Mouse (Mus musculus) skeletal muscle tissue, adult 2 months (tissue): Measurements from ENCODE around the gene Strbp.

ENCODE experiments used
- DNase-seq: peaks from one replicate; pipeline ENCODE4 v3.0.0-alpha.2; 2012; ENCODE audit warnings: low read depth, low spot score

The Strbp gene

DNA sequence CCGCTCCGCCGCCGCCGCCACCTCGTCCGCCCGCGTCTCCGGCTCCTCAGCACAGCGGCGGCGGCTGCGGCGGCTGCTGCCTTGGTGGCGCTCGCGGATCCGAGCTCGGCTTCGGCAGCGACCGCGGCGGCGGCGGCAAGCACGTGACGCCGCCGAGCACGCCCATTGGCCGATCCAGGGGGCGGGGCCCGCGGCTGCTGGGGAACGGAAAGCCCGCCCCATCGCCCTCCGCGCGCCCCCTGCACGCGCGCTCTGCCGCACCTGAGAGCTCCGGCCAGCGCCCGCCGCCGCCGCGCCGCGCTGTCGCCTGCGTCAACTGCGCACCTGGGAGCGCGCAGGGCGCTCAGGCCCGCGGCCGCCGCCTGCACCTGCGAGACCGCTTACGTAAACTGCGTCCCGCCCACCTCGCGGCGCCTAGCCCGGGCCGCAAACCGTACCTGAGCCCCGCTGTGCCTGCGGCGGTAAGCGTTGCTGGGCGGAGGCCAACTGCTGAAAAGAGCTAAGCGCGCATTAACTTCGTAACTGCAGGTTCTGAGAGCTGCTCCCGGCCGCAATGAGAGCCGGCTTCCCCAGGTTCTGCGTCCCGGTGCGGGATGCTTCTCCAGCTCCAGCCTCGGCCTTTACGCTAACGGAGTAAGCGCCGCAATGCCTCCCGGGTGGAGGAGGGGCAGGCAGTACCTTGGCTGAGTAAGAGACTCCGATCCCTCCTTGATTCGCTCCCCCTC is at the start of gene Strbp:
TSS of gene Strbp (minus strand) at position 630 of the 725 bp plus-strand sequence.
- DNase-seq: peak; percentile 87

DNA sequence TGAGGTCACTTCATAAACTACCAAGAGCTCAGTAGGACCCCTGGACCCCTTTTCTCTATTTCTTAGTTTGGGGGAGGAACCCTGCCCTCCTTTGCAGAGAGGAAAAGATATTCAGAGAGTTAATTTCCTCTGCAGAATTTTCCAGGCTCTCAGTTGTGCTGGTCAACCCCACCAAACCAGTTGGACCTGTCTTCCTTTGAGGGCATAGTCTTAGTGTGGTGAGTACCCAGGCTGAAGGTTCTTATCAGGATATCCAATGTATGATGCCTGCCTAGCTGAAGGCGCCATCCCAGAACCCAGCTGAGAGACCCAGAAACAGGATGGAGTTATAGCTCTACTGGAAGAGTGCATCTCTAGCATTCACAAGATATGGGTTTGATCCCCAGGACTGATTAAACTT is 47.5 kb upstream of the Strbp start:
- DNase-seq: no peak

DNA sequence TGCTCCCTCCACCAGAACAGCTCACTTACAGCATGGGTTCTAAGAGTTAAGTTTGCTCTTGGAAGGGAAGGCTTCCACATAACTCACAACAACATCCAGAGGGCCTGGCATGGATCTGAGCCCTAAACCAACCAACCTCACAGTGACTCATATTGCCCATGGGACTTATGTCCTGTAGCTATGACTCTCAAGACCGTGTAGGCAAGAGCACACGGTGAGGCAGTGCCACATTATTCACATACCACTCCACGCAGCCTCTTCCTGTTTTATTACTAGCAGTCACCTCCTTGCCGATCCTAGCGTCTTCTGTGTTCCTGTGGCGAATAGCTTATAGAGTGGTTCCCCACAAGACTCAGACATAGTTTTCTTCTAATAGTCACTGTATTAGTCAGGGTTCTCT is 45.7 kb upstream of the Strbp start:
- DNase-seq: no peak

DNA sequence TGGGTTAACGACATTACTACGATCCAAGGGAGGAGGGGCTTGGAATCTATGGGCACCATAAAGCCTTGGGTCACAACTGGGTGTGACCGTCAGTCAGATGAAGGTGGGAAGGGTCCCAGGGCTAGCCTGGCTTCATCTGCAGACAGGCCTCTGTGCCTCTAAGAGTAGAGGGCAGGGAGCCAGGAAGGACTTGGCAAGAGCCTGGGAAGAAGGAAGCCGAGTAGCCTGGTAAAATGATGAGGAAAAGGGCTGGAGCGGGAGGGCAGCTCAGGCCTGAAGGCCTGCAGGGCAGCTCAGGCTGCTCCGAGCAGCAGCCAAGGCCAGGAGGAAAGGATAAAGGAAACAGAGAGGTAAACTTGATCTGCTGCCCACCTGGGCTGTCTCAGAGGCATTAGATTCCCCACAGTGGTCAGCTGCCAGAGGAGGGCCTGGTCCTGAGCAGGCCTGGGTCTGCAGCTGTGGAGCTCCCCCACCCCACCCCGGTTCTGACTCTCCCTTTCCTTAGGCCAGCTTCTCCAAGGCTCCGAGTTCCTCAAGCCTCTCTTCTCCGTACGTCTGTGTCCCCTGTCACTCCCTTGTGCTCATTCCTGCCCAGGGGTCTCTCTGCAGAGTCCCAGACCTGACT is 44.9 kb upstream of the Strbp start:
- peak; percentile 34 for DNase-seq

DNA sequence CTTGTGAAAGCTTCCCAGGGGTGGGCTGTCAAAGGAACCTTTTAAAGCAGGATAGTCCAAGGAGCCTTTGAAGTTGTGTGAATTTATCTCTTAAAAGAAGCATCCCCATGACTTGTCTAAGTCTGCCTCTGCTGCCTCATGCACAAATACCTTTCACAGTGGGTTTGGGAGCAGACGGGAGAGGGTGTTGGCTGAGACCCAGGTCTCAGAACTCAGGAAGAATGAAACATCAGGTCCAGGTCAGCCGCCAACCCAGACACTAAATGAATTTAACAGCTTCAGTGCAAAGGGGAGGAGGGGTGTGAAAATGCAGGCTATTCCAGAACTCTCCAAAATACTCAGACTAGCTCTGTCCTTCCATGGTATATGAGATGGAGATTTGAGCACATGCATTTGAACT is 44.2 kb upstream of the Strbp start:
- peak; percentile 34 for DNase-seq

DNA sequence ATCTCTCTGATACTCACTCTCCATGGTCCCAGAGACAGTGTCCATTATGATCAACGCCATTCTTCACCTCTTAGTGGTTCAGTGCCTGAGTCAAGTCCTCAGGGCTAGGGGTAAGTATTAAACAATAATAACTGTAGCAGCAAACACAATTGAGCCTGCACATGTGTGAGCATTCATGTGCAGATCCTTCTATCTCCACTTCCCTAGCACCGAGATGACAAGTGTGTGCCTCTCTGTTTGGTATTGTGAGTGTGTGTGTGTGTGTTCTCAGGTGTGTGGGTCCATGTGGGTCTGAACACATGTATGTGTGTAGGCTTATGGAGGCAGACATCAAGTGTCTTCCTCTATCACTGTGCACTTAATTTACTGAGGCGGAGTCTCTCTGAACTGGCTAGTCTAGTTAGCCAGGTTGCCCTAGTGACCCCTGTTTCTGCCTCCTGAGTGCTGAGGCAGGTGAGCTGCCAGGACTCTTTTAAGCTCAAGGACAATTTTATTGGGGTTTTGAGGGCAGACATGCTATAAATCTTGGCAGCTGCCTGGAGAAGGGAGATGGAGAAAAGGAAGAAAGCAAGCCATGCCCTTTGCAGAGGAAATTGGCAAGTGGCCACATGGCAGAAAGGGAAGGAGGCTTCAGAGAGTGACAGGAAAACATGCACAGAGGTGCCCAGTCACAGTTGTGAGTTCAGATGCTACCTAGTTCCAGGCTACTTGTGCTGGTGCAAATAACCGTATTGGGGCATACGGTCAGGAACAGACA is 42.8 kb upstream of the Strbp start:
- no peak for DNase-seq

DNA sequence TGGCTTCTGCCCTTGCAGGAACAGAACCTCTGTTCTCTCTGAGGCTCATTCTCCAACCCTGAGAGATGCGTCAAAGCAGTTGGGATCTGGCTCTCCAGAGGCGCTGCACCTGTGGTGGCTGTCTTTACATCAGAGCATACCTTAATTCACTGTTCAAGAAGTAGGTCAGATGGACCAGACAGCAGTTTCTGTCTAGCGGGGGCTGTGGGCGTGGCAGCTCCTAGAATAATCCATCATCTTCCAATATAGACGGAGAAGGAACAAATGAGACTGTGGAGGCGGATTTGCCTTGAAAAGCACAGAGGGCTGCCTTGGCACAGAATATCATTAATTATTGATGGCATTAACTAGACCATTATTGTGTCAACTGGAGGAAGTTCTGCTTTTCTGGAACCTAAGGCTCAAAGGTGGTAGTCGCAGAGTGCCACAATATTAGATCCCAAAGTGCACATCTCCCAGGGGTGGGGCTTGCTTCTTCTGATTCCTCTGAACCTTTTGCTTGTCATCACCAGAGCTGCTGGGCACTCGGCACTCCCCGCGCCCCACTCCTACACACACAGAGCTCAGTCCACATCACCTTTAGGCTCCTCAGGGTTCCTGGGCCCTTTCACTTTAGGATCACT is 41.2 kb upstream of the Strbp start:
- DNase-seq: no peak

DNA sequence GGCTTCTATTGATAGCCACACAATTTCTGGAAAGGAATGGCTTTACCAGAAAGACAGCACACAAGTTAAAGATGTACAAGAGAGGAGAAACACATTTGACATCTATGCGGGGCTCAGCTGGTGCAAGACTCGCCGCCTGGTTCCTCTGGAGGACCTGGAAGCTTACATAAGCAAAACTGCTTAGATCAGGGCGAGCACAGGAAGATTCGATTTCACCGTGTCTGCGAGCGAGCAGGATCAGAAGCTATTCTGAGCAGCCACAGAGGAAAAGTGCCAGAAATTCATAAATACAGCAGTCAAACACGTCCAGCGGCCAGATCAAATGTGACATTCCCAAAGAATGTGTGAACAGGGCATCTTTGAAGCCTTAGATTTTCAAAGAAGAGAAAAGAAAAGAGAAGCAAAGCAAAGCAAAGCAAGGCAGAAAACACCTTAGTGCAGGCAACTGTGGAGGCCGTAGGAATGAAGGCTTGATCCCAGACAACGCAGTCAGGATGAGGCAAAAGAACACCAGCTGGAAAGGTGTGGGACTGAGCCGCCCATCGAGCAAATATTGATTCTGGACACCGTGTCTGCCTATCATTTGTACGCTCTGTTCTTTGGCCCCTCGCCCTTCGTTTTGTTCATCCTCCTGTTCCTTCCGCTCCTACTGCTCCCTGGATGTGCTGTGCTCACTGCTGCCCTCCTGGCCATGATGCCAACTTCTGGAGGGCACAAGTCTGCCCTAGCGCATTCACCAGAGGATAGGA is 38.3 kb upstream of the Strbp start:
- peak; percentile 90 for DNase-seq

DNA sequence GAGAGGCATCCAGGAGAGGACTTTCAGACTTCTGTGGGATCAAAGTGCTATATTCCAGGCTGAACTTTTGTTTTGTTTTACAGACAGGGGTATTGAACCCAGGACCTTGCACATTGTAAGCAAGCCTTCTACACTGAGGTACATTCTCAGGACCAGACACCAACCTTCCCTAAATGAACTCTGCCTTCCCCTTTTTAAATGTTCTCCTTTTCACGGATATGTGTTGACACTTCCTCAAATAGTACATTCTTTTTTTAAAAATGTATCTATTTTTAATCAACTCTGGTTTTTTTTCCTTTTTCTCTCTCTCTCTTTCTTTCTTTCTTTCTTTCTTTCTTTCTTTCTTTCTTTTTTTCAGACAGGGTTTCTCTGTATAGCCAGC is 32.1 kb upstream of the Strbp start:
- no peak for DNase-seq

DNA sequence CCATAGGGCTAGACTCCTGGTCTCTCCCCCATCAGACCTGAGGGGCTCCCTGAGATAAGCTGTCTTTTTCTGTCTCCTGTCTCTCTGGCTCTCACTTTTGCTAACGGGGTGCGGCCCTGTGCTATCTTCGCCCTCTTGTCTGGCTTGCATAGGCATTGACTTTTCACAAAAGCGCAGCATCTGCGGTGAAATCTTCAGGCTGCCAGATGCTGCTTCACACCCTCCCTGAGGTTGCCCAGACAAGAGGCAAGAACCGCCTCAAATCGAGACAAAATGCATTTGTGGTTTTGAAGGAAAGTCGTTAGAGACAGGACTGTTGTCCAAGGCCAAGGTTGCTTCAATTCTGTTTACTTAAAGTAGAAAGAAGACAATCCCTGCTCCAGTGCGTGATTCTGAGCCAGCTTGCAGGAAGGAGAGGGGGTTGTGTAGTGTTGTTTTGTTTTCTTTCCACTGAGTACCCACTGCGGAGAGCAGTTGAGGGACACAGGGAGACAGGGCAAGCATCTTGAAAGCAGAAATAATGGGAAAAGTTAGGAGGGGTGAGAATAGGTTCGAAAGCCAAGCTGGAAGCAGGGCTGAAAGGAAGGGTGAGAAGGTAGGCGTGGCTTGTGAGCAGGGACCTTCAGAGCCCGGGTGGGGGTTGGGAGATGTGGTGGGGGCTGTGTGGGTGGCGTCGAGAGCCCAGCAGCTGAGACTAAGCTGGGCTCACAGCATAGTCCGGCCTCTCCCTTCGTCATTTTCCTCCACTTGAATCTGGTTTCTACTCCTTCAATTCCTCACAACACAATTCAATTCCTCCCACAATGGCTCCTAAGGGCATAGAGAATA is 31.5 kb upstream of the Strbp start:
- DNase-seq: no peak

DNA sequence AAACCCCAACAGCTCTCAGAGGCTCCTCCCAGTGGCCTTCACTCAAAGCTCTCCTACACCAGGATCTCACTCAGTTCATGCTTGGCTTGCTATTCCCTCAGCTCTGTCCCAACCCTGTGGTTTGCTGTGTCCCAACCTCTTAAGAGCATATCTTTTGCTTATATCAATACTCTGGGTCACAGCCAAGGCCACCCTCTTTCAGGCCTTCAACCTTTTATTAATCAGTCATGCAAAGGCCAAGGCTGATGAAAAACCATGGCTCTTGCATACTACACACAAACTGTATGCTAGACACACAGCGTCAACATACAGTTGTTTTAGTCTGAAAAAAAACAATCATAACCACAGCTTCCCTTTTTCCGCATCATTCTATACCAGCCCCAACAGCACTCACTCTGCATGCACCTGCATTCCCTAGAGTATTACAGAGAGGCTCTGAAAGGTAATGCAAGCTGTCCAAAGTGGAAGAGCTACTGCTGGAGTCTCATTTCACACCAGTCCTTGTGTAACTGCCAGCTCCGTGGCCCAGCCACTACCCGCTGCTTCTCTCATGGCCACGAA is 27.7 kb upstream of the Strbp start:
- peak; percentile 31 for DNase-seq

DNA sequence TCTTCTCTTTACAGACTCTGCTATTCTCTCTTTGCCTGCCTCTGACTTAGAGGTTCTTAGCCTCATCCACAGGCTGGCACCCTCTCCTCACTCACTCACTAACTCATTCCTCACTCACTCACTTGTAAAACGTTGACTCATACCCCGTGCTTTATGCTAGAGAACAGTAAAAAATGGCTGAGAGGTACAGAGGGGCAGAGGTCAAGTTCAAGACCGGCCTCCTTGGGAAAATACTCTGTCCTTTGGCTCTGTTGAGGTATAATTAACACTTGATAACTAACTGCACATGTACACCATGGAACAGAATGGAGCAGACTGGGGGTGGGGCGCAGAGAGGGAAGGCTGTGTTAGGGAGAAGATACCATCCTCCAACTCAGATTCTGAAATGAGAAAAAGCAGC is 20.6 kb upstream of the Strbp start:
- DNase-seq: no peak

DNA sequence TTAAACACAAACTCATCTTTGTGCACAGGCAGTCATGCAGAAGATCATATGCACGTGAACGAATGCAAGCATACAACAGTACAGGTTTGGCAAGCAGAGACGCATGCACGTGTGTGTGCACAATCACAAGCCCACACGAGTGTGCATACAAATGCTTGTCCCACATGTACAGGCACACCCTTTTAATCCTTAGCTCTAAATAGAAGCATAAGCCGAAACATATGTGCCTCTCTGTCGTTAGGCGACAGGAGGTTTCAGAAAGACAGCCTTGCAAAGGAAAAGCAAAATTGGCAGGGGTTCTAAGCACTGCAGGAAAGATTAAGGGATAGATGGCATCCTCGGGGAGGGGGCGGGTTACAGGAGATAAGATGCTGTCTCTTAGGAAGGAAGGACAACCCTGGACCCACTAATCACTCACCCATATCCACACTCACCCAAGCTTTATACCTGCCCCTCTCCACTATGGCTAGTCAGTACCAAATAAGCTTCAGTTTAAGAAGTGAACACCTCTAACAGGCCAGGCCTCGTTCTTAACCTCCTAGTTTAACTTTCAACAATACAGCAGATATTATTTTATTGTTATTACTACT is 19.9 kb upstream of the Strbp start:
- no peak for DNase-seq

DNA sequence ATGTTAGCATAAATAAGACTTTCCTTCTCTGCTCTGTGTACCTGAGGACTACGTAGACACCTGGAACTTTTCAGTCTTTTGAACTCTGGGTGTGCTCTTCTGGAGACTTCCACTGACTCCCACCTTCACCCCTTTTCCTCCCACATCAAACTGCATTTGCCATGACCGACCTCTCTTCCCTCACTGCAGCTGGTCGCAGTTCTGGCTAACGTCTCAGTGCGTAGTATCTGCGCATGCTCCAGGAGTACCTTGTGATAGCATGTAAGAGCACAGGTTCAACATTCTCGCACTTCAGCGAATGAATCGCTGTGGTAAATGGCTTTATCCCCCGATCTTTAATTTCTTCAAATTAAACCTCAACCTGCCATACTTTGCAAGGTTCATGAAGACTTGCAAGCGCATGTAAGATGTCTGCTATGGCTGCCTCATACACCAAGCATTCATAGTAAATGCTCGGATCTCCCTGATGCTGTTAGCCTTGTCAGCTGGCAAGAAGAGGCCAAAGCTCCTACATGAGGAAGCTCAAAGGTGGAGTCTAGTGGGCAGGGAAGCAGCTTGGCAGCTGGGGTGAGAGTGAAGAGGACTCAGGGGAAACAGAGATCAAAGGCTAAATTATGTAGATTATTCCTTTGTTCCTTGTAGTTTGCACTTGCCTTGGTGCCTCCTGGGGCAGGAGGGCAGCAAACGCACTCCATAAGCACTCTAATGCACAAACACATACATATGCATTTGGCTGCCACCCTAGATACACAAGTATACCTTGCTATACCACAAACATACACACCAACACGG is 19.2 kb upstream of the Strbp start:
- no peak for DNase-seq

DNA sequence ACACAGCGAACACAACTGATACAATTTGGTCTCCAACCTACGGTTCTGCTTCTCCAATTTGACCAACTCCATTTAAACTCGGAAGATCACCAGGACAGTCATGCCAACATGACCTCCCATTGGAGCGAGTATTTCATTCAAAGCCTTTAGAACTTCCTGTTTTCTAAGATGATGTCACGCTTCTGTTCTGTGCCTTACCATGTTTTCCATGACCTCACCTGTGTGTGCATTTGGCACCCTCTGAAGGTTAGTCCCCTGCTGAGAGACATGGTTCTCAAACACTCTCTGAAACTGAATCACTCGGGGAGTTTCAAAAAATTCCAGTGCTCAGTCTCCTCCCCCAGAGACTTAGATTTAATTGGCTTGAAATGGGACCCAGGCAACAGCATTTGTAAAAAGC is 12.6 kb upstream of the Strbp start:
- DNase-seq: no peak

DNA sequence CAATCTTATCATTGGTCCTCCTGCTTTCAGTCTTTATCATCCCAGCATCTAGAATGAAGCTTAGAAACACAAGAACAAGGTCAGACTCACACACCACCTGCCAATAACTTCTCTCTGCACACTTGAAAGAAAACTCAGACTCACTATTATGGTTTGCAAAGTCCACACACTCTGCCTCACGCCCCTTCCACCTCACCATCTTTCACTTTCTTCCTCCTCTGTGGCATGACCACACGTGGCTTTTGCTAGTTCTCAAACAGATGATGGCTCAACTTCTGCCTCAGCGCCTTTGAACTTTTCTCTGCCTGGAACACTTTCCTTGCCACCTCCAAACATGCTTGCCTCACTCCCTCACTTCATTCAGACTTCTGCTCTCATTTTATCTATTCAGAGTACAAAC is 11.7 kb upstream of the Strbp start:
- DNase-seq: no peak

DNA sequence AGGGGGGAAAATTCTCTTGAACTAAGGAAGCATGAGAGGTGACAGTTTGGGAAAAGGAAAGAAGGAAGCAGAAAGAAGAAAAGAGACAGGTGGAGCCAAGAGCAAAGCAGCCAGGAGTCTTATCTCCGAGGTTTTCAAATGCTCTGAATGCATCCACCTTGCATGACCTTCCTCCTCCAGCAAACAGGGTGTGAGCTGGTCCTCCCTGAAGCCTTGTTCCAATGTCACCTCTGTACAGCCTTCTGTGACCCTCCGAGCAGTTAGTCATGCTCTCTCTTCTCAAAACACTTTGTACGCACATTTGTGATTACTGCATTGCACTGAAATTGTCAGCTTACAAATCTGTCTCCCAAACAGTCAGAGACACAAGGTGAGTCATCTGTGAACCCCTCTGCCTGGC is 9.4 kb upstream of the Strbp start:
- no peak for DNase-seq

DNA sequence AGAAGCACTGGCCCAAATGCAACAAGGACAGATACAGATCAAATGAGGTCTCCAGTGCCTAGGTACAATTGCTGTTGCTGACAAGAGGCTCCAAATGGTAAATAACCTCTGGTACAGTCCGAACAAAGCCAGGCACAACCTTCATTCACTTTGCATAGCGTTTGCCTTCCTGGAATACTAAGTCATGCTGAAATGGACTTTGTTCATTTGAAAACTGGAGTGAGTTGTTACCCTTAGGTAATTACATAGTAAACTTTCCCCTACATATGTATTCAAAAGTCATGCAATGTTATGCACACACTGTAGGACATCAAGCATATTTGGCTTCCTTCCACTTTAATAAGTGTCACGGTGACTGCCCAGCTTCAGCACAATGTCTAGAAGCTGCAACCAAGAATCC is 5.2 kb upstream of the Strbp start:
- no peak for DNase-seq

DNA sequence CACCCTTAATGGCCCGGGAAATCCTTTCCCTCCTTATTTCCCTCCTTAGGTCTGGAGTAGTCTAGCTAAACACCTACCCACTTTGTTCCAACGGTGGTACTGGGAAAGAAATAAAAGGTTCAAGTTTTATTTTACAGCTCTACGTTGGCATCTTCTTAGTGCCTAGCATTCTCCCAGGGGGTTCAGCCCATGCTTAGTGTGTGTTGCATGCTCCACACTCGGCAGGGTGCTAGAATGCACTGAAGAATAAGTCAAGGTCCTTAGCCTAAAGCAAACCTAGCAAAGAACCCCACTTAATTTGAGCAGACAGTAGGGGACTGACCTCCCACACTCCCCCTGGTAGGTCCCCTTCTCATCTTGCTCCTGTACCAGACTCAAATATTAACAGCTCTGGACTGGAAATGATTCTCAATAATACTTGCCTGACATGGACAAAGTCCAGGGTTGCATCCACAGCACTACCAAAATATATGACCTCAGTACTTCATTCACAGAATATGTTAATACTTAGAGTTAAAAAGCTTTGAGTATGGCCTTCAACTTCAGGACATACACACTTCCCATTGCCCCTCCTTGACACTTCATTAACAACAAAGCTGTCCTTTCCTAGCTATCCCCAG is 592 bp upstream of the Strbp start:
- no peak for DNase-seq
